Mouse (Mus musculus): ENCODE results near the gene Tanc1.

Gene Tanc1

DNA sequence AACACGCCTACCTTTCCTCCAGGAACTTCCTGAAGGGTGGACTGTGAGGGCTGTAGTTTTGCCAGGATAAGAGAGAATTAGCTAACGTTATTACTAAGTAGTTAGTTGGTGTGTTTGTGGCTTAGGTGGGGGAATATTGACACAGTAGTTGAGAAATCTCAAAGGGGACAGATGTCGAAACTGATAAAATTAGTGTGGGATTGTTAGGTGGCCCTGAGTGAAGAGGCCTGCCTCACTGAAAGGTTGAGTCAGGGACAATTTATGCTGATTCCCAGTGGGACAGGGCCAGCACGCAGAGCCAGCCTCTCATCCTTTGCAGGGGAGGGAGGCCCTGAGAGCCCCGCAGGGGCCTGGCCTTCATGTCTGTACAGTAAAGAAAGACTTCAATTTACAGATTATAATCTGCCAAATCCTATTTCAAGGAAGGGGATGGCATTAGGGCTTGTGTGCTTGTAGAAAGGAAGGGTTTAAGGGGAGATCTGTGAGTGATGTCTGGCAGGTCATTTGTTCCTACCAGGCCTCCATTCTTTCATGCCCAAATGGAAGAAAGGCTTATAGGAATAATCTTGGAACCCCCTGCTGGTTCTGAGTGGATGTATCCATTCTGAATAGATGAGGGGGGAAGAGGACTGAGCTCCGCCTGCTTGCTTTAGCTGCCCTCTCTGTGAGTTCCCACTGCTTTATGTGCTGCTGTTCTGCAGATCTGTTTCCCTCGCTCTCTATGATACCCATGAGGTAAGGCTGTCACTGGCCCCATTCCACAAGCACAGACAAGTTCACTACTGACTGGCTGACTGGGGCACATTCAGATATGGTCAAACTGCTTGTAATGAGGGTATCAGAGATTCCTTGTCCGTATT, 41.7 kb downstream of the Tanc1 start:
- peak; percentile 46 to 54 for DNase-seq

DNA sequence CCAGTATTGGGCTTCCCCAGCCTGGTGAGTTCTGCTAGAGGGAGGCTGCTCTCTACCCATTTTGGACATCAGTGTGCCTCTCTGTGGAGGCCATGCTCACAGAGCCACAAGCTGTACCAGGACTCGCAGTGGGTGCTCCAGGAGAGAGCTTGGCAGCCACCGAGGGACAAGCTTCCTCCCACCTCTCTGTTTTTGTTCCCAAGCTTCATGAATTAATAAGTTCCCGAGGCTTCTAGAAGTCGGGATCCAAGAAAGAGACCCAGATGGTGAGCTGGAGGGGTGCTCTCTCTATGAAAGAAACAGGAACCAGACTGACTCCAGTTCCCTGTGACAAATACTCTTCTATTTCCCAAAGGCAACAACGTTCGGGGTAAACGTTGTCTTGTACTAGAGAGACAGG, 43.6 kb downstream of the Tanc1 start:
- peak in 1 of 2 experiments; percentile 35 for DNase-seq

DNA sequence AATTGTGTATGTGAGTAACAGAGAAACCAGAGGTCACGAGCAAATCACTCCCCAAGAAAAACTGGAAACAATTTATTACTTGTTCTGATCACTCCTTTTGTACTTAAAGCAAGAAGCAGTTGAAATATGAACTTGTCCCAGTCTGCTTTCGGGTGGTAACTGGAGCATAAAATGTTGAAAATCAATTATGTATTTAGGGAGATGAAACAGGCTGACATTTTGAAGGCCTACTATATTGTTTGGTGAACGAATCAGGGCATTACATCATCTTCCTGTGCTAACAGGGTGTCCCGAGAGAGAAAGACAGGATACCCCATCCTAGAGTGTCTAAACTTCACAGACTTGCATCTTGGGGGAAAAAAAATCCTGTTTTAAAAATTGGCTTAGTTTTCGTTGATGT, 44.8 kb downstream of the Tanc1 start:
- no peak for DNase-seq

GRCm38 (mm10) chr2:59659686-59660085, 47.8 kb downstream of the Tanc1 start:
- DNase-seq, result no peak

DNA sequence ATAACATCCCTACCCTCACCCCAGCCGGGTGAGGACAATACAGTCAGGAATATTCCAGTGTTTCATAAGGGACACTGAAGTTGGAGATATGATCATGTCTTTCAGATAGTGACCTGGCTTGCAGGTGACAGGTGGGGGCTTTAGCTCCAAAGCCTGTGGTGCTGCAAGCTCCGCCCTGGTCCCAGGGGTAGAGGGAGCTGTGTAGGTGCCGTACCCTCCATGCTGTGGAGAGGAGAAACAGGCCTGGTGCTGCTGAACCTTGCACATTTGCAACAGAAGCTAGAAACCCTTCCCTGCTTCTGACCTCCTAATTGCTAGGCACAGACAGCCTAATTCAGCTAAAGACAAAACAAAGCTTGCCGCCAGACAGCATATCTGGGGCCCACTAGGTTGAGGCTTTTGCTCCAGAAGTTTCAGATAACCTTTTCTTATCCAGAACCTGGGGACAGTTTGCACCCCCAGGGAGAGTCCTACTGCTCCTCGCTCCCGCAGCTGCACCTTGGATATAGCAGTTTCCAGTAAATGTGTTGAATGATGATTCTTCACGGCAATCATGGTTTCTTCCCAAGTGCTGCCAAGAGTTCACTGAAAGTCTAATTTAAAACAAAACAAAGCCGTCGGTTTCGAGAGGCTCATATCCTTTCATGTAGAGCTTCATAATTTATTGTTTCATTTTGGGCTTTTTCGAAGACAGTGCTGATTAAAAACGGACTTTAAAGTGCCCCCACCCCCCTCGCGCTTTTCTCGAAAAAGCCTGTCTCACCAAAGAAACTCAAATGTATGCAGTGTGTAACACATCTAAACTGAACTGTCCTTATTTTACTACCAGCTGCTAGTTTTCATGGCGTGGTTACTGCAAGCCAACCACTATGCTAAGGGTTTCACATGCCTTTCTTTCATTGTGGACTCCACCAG, 49.3 kb downstream of the Tanc1 start:
- DNase-seq, result no peak

DNA sequence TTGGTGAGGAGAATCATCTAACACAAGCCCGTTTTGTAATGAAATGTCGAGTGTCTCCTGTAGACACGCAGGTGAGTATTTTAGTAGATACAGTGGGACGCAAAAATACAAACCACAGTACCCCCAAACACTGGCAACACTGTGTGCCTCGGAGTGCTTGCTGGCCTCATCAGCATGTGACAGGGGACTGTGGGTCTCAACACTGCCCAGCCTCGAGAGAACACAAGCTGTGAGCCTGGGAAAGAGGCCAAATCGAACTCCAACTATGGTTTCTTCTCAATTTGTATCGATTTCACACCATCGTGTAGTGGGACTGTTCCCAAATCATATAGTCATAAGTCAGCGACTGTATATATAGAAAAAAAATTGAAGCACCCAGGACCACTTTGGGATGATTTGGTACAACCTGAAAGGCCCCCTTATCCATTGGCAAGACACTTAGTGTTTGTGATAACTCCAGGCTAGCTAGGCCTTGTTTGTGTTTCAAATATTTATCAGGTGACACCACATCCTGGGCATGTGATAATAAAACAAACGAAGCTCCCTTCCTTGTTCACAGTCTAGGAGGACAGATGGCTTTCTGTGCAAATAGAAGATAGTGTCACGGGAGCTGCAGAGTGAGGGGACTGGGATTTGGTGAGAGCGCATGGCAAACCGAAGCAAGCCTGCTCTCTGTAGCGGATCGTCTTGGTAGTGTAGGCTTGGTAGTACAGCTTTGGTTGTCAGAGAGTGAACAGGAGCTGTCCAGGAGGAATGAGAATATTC, 53.1 kb downstream of the Tanc1 start:
- peak; percentile 64 to 69 for DNase-seq

DNA sequence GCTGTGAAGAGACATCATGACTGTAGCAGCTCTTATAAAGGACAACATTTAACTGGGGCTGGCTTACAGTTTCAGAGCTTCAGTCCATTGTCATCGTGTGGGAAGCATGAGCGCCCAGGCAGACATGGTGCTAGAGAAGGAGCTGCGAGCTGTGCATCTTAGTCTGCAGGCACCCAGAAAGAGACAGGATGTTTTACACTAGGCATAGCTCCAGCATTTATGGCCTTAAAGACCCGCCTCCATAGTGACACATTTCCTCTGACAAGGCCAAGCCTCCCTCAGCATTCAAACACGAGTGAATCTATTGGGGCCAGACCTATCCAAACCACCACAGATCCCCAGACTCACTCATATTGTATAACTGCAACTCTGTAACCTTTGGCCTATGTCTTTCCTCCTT, 54.7 kb downstream of the Tanc1 start:
- no peak for DNase-seq

DNA sequence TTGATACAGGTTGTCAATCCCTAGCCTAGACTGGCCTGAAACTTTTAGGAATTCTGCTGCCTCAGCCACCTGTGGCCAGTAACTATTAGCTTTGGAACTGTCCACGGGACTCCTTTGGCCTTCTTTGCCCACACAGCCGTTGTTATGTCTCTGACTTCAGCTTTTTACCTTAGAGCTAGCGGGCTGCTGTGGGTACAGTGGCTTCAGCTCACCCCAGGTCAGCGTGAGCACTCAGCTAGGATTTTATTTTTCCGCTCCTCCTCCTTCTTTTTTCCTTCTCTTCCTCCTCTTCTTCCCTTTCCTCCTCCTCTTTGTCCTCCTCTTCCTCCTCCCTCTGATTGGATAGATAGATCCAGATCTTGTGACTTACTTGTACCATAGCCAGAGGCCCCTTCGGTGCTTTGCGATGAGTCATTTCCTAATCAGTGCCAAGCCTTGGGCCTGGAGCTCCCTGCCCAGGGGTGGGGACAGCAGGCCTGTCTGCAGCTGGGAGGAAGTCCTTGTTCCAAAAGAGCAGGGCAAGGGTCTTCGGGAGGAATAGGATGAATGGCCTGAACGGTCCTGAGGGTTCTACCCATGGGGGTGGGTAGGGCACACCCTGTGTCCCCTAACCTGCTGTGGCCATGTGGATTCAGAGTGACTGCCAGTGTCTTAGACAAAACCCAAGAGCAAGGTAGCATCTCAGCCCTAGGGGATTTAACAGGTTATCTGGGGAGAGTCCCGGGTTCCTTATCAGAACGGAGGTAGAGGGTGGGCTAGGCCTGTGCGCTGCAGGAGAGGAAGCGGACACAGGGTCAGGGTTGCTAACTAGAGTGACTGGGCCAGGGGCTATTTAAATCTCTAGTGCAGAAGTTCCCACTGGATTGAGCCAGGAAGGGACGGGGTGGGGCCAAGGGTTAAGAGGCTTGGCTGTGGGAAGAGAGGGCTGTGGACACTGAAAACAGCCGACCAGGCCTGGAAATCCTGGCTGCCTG, 58.5 kb downstream of the Tanc1 start:
- DNase-seq, result no peak

- no peak for DNase-seq
Measured at GRCm38 (mm10) chr2:59671671-59672070, 59.8 kb downstream of the Tanc1 start.

- no peak for DNase-seq
Measured at GRCm38 (mm10) chr2:59672086-59672485, 60.2 kb downstream of the Tanc1 start.

GRCm38 (mm10) chr2:59672686-59673085, 60.8 kb downstream of the Tanc1 start:
- DNase-seq, result no peak

DNA sequence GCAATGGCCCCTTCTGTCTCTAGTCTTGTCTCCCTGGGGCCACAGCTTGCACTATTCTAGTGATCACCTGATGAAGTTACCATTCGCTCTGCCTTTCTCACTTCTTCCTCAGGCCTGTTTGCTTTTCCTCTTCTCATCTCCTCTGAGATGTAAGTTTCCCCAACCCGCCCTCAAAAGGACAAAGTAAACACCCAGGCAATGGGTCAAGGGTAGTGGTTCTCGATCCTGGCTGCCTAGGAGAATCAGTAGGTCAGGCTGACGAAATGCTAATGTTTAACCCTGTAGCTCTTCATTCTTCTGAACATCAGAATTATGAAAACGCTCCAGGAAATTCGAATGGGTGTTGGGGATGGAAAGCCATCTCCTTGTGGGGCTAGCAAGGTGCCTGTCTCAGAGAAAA, 61.5 kb downstream of the Tanc1 start:
- DNase-seq, result no peak

DNA sequence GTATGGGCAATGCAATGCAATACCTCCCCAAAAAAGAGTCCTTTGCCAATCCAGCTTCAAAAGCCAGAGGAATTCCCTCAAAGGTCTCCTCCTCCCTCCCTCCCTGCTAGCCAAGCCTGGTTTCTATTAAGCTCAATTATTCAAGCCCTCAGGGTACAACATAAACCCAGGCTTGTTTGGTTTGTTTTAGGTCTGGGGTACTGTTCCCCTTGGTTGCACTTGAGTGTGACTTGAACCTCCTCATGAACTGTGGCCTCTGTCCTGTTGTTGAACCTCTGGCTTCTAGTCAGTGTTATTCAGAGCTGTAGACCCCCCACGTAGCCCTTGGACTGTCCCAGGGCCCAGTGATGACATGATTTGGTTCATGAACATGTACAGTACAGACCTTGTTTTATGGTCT, 62.0 kb downstream of the Tanc1 start:
- no peak for DNase-seq

- no peak for DNase-seq
Measured at GRCm38 (mm10) chr2:59675270-59675995, 63.6 kb downstream of the Tanc1 start.

DNA sequence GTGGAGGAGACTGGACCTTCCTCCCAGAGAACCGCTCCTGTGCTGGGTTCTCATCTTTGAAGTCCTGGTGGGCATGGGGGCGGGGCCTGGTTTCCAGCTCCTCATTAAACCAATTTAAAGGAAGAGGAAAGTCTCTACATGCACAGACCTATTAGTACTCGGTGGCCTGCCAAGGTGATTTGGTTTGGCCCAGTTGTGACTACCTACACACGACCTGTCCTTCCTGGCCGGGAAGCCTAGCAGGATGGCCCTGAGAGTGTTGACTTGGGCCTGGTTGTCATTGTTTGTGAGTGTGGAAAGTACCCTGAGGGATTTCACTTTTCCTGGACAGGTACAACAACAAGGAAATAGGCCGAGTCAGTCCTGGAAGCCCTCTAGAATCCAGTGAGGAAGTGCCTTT, 64.2 kb downstream of the Tanc1 start:
- no peak for DNase-seq

DNA sequence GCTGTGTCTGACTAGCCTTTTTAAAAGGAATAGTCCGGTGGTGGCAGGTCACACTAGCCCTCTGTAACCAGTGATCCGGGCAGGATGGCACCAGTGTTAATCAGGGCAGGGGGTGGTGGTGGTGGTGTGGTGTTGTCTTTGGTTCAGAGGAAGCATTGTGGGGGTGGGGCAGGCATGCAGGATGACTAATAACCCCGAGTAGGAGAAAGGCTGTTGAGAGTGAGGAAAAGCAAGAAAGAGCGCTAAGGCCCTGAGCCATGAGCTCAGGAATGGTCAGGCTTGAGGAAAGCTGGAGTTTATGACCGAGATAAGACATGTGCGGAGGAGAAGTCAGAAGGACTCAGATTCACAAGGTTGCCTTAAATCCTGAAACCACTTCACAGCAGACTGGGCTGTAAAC, 64.6 kb downstream of the Tanc1 start:
- DNase-seq, result no peak

- no peak for DNase-seq
Measured at GRCm38 (mm10) chr2:59679424-59680020, 67.7 kb downstream of the Tanc1 start.

DNA sequence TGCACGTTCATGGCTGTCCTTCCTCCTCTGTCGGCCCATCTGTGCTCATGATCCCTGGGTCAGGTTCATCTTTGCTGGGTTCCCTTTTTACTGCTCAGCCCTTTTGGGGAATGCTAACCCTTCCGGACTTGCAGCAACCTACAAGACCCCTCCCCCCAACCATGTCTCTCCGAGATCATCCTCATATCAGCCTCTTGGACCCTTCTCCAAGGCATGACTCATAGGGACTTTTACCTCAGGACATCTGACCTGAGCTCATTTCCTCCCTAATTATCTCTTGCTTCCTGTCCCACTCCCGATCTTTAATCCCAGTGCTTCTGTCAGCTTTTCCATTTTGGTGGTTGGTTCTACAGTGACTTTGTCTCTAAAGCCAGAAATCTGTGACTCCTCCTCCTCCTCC, 68.9 kb downstream of the Tanc1 start:
- DNase-seq, result no peak

DNA sequence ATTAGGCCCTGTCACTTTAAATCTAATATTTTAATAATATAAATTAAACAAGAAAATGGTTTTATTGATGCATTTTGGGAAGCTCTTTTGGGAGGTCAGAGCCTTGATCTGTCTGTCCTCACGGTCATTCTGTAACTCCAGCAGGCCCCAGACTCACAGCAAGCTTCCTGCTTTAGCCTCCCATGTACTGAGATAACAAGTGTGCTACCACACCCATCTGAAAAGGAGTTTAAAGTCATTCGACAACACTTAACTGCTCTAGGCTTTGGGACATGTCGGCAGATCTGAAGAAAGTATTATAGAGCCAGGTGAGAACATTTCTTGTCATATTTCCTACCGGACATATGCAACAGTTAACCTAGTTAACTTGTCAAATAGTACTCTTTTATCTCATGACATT, 69.3 kb downstream of the Tanc1 start:
- DNase-seq, result no peak

- no peak for DNase-seq
Measured at GRCm38 (mm10) chr2:59684864-59685605, 73.2 kb downstream of the Tanc1 start.
